Mouse (Mus musculus) olfactory bulb, adult 2 months (tissue): Measurements from ENCODE around the gene Apba1.

Source experiments
- CTCF ChIP-seq: fragments of 200-500 bp; IDR thresholded peaks from 2 replicates; pipeline ENCODE4 v1.5.1; 2012; ENCODE audit warnings: low read depth, mild to moderate bottlenecking, low read length, moderate library complexity; ENCODE audit not compliant: insufficient read depth
- POLR2A ChIP-seq: fragments of 200-500 bp; IDR thresholded peaks from 2 replicates; pipeline ENCODE4 v1.6.1; 2012; ENCODE audit warnings: mild to moderate bottlenecking, low read depth, low read length, moderate library complexity; ENCODE audit not compliant: insufficient read depth

GRCm38 (mm10) chr19:23780105-23780504 lies 21.4 kb downstream of the Apba1 start:
- TF ChIP-seq CTCF = no peak
- no peak for TF ChIP-seq POLR2A
